Mouse (Mus musculus) left cerebral cortex, postnatal 14 days (tissue): ENCODE measurements at regions not wholly inside any gene's neighbourhood (a gene's known extent, or its start where the extent isn't known, plus 50 kb on each side); places are given as distances from the start of the nearest gene placed in this dataset.

Experiments used
- DNase-seq, 2 experiments: peaks; one replicate each; pipeline ENCODE4 v3.0.0; 2021 to 2022; ENCODE audit warnings: low spot score in 2 of 2, mixed read lengths in 1 of 2
- intact Hi-C: fragments of 180-260 bp; cut with DNase I; formaldehyde crosslinking; loops from one replicate; pipeline ENCODE4 v1.15.1; 2025

DNA sequence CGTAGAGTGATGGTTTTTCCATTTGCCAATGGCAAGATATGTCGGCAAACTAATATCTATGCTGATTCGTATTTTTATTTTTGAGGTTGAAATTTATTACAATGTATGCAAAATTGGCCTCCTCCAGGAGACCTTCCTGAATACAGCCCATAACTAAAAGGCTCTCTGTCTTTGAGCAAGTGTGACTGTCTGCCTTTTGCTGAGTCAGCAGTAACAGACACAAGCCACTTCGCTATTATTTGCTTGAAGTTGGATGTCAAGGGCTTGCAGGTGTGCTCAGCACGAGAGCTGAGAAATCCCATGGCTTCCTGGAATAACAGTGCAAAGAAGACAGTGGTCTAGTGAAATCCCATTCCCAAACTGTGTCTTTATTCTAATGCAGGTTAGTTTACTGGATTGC, 56.9 kb downstream of the Dmrt2 start:
- intact Hi-C loops: no loop called here
- no peak for DNase-seq

DNA sequence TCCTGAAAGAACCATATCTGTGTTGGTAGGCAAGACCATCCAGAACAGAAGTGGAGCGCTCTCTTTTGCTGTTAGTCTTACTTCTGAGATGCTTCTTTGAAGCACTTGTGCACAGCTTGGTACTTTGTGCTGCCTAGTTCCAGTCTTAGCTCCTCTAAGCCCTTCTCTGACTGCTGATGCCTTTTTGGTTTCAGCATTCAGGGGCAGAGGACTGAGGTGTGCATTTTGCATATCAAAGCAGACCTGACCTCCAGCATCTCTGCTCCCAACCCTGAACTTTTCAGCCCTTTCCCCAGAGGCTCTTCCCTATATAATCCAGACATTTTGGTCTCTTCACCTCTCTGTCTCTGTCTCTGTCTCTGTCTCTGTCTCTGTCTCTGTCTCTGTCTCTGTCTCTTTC, 57.4 kb downstream of the Dmrt2 start:
- intact Hi-C loops: no loop called here
- no peak for DNase-seq

DNA sequence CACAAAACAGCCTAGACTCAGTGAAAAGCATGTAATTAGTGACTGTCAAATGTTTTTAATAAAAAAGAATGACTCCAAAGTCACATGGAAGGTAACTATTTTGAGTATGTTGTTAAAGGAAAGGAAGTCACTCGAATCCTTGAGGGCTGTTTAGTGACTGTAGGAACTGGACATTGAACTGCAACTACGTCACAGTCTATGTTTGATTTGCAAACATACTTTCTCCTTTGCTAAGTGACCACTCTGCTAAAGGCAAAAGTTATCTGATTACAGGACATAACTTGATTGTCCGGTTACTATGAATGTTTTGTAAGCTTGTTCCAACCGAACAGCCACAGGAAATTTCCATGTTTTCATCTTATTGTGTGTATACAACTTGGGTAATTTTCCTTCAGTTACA, 106.2 kb downstream of the Dmrt2 start:
- no peak for DNase-seq
- intact Hi-C loops: no loop called here

DNA sequence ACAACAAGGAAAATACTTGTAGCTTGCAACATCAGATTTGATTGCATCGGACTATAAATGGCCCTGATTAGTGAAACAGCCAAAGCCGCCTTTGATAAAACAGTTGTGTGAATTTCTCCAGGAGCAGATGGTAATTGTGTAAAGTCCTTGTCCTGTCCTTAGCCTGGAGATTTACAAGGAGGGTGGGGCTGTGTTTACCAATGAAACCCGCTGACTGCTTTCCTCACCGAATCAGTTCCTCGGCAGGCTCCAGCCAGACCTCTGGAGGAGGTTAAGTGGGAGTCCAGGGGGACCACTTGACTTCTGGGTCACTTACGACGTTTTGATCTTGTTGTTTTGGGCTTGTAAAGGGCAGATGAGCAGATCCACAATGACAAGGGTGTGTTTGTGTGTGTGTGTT, 107.1 kb downstream of the Dmrt2 start:
- no peak for DNase-seq
- intact Hi-C loops: no loop called here

DNA sequence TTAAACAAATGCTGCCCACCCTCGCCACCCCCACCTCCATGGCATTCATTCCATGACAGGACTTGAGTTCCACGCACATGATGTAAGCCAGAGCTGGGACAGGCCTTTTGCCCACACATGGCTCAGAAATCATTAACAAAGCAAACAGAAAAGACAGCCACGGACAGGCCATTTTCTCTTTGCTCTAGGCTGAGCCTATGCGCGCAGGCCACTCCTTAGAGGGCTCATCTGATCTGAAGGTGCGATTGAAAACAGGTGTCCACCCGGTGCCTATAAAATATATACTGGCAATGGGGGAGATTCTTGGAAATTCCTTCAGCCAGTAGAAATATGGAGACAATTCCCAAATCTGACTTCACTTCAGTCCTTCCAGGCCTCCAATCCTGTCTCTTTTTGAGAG, 109.1 kb downstream of the Dmrt2 start:
- intact Hi-C loops: no loop called here

DNA sequence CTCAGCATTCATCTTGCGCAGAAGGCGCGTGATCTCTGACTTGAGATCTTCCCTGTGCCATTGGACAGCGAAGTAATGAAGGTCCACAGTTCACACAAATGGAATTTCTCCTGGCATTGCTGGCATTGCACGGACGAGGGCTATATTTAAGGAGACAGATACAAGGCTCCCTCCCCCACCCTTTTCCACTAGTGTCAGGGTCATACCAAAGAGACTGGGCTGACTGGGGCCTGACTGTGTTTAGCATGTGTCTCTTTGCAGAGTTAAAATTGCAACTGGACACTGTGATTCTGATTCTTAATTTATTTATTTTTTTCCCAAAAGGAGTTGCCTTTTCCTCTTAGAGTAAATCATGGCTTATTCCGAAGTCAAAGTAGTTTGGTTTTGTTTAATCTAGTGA, 130.5 kb downstream of the Dmrt2 start:
- intact Hi-C loops: no loop called here
- DNase-seq: no peak

More for the DNA sequence above, 109.1 kb downstream of the Dmrt2 start:
- no peak for DNase-seq

DNA sequence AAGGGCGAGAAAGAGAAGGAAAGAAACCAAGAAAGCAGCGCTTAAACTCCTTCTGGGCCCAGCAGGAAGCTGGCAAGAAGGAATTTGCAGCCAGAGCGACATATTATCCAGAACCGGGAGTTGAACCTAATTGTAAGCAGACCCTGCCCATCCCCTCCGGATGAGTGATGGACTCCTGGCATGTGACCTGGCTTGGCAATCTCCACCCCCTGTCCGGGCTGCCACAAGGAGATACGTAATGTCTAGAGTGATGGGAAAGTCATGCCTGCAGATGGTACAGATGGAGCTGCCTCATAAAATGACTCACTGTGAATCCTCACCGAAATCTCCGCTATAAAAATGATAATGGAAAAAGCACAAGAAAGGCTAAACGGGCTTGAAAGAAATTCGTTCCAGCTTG, 133.1 kb downstream of the Dmrt2 start:
- intact Hi-C loops: no loop called here

DNA sequence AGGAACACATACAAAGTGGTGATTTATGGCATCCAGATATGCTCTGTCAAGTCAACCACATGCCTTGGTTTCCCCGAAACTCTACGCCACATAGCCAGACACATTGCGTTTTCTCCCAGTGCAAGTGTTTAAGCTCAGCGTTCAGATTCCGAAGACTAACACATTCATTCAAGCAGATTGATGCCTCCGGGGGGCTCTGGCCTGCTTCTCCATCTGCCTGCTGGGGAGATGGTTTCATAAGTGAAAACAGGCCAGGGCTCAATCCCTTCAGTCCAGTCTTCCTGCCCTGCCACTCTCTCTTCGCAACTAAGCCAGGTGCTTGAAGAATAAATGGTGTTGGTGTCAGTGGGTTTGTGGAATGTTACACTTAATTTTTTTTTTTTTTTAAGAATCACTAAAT, 141.4 kb downstream of the Dmrt2 start:
- intact Hi-C loops: no loop called here
- DNase-seq: no peak

More for the DNA sequence above, 133.1 kb downstream of the Dmrt2 start:
- DNase-seq: peak; percentile 40 to 48

DNA sequence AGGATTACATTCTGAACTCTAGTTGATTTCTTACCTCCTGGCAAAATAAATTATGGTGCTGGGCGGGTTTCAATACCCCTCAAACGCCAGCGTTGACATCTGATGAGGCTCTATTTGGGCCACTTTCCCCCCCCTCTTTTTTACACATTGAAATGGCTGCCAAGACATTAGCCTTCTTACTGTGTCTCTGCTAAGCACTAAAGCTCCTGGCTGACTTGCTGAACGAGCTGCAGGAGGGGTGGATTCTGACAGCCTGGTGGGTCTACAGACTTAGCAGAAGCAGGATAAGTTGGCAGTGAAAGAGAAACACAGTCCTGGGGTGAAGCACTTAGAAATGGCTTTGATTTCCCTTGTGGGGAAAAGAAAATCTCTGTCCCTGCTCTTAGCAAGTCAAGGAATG, 172.9 kb downstream of the Dmrt2 start:
- no peak for DNase-seq
- intact Hi-C loops: no loop called here

DNA sequence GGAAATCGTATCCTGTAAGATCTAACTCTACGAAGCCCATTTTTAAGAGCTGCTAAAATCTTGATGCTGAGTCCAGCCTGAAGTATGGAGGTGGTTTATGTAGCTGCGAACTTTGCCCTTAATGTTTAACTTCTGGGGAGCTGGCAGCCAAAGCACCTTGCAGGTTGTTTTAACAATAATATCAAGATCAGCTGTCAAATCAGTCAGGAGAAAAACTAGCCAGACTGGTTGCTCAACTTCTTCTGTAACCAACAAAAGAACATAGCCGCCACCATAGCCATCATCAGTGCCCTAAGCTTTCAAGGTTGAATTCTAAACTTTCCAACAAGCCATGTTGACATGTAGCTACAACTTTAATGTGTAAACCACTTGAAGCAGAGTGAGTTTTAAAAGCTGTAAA, 184.1 kb downstream of the Dmrt2 start:
- DNase-seq: no peak
- intact Hi-C loops: no loop called here

DNA sequence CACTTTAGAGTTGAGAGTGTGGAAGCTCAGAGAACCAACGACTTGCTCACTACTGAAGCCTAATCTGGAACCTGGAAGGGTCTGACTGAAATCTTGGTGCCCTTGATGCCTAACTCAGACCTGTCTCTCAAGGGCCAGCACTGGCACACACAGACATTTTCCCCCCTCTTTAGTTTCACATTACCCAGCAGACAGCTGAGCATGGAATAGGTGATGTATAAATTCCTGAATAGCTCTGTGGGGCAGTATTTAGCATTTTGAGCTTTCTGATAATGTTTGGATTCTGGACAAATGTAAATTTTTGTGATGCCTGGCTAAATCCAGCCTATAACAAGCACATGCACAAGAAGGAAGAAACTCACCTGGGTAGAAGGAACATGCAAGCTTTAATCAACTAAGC, 191.1 kb downstream of the Dmrt2 start:
- no peak for DNase-seq
- intact Hi-C loops: no loop called here

DNA sequence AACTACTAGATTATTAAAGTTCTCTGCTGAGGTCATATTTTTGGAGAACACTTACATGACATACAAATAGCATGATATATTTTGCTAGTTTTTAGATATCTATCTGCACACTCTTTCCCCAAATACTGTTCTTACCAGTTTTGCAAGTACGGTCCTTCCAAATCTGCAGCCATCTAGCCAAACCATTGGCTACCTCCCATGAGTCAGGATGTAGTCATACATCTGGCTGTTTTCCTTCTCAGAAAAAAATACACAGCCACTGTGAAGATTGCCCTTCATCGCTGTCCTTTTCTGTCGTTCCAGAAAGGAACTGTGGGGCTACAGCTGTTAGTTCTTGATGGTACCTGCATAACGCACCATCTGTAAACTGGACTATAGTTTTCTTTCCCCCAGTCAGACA, 234.5 kb downstream of the Dmrt2 start:
- intact Hi-C loops: no loop called here

DNA sequence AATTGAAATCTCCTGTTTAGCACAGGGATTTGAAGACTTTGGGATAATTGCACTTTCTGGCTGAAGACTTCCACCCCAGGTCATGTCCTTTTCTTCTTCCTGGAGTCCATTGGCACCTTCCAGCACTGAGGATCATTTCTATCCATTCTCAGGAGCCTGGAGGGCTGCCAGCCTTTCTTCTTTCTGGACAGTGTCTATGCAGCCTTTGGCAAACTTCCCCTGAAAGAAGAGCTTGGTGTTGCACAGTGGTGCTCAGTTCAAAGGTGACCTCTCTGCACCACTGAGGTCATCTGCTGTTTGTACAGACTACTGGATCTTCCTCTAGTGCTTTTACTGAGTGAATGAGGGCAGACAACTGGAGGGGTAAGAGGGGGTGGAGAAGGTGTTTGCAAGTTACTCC, 249.8 kb downstream of the Dmrt2 start:
- no peak for DNase-seq
- intact Hi-C loops: no loop called here

More for the DNA sequence above, 234.5 kb downstream of the Dmrt2 start:
- no peak for DNase-seq

DNA sequence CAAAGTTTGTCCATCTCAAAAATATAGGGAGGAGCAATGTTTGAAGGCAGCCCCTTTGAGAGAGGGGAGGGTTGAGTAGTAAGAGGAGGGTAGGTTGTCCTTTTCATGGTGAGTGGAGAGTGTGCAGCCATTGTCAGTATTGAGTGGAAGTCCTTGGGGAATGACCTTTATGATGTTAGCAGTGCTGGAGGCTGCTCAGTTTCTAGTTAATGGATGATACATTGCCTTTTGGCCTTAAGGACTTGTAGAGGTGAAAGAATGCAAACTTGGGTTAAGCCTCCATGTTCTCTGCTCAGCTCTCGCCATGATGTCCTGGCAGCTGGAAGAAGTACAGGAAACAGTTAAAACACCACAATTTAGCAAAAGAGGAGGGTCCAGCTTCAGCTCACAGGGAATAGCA, 250.6 kb downstream of the Dmrt2 start:
- DNase-seq: no peak
- intact Hi-C loops: no loop called here

DNA sequence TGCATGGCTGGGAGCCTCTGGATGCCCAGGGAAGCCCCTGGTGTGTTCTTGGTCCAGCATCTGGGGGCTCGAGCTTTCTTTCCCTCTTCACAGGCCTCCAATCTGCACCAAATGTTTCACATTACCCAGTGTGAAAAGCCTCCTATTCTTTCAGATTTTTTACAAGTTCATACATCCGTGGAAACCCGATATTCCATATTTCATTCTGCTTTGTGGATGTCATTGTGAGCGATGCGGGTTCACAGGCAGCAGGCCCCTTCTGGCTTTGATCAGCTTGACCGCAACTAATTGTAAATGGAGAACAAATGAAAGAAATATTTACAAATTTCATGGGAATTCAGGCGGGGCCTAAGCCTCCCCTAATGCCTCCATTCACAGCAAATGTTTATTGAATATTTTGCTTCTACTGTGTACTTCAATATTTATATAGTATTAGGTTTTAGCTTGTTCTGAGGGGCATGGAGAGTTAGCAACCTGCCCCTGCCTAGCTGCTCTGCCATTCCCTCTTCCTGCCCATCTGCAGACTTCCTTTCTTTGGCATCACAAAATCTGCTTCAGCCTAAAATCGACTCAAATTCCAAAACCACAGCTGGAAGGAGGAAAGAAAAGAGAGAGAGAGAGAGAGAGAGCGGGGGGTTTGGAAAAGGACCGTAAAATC, 251.6 kb downstream of the Dmrt2 start:
- intact Hi-C loops: no loop called here
- no peak for DNase-seq

DNA sequence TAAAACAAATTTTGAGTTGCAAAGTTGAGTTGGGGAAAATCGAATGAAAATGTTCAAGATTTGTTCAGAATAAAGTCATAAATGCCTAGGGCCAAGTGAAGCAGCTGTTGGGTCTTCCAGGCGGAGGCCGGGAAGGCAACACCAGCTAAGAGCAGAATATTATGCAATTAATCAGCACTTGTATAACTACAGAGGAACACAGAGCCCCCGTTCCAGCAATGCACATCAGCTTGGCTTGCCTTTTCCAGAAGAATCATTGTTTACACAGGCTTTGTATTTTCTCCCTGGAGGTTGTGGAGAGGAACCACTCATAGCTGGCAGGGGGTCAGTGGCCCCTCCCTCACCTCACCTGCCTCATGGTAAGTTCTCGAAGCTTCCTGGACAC, 252.2 kb downstream of the Dmrt2 start:
- DNase-seq: no peak
- intact Hi-C loops: no loop called here

DNA sequence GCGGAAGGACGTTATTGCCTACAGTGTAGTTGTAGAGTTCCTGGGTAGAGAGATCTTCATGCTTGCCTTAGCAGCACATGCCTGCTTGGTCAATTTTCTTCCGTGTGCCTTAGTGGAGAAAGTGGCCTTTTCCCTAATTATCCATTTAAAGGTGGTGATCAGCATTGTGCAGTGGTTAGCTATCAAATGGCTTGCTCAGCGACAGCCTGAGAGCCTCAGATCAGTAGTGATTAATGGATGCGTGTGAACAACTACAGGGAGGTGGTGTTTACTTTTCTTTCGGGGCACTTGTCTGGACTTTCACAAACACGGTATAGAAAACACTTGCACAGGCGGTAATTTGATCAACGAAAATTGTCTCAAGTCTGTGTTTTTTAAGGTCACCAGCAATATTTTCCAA, 255.0 kb downstream of the Dmrt2 start:
- intact Hi-C loops: no loop called here
- DNase-seq: no peak

DNA sequence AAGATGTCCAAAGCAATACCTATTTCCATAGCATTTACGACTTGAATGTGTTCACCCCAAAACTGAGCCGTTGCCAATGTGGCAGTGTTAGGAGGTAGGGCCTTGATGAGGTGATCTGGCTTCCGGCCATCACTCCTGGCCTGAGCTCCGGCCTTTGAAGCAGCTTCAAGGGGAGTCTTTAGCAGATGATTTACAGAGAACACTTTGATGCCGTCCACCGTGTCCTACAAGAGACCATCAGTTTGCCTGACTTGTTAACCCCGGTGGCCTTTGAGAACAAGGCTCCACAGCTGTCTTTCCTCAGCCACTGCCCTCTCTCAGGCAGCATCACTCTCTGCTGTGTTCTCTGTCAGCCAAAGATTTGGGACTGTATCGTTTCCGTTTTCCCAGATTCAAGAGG, 265.1 kb downstream of the Dmrt2 start:
- DNase-seq: no peak
- intact Hi-C loops: no loop called here

DNA sequence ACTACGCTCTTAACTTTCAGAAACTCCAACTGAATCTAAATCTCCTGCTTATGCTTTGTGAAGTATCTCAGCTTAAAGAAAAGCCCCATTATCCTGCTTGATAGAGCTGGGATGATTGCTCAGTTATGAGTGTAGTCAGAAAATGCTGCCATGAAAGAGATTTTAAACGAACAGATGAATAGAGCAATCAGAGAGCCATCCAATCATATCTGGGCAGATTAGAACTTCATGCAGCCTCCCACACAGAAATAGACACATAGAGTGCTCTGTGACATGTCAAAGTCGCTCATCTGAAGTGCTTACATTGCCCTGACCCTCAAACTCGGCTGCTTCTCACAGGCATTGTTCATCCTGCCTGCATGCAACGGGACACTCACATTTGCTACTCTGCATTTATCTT, 299.0 kb downstream of the Dmrt2 start:
- DNase-seq: peak in 1 of 2 experiments; percentile 2
- intact Hi-C loops: no loop called here

DNA sequence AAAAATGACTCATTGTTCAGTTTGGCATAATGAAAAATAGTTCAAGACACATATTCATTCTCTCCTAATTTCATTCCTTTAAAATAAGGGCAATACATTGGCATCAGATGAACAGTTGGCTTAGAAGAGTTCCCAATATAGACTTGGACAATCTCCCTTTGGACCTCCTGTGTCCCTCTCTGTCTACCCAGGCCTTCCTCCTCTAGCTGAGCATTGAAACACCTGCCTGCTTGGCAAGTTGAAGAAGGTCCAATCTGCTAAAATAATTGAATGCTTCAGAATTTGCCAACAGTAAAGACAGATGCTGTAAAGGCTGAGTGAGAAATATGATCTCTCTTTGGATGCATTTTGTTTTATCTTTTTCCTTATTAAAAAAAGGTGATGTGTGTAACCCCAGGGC, 303.0 kb downstream of the Dmrt2 start:
- intact Hi-C loops: no loop called here
- DNase-seq: no peak

DNA sequence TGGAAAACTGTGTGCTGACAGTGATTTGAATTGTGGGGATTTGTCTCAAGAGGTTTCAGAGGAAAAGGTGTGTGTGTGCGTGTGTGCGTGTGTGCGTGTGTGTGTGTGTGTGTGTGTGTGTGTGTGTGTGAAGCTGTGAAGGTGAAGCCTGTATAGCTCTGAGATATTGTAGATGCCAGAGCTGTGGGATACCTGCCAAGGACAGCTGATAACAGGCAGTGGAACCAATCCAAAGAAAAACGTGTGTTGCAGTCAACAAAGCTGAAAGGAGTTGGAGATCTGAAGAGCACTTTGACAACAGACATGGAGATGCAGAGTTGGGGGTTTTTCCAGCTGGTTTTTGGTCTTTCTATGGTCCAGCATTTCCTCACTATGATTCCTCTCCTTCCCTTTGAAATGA, 308.1 kb downstream of the Dmrt2 start:
- no peak for DNase-seq
- intact Hi-C loops: no loop called here

DNA sequence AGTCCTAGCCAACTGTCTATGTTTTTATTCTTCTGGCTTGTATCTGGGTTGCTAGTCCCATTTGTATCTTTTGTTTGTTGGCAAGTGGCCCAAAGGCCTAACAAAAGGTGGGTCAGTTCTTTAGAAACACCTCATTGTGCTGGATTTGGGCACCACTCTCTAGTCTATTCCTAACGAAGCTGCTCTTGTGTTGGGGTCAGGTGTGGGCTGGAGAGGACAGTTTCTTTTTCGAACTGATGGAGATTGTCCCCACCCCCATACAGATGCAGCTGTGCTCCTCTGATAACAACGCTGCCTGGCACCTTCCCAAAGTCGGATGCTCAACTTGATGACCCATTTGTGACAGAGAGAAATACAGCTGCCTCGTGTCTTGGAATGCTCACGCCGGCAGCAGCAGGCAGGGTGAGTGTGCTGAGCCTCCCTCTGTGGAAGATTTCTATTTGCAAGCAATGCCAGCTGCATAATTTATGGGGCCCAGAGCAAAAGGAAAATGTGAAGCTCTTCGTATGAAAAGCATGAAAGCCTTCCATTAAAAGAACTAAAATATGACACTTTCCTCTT, 342.5 kb downstream of the Dmrt2 start:
- DNase-seq: peak; percentile 29 to 58
- intact Hi-C loops: no loop called here
